Mouse (Mus musculus) CD4-positive helper T cell, adult 2 months (primary cell): ENCODE measurements at regions not wholly inside any gene's neighbourhood (a gene's known extent, or its start where the extent isn't known, plus 50 kb on each side); places are given as distances from the start of the nearest gene placed in this dataset.

Experiments used
- DNase-seq: peaks from one replicate; pipeline ENCODE4 v3.0.0-alpha.2; 2012; ENCODE audit warnings: low read depth, missing footprints, low spot score

GRCm38 (mm10) chr13:32541611-32542010, 203.1 kb upstream of the Gmds start:
- DNase-seq: no peak

- no peak for DNase-seq
Measured at GRCm38 (mm10) chr13:32536241-32536640, 197.7 kb upstream of the Gmds start.

DNA sequence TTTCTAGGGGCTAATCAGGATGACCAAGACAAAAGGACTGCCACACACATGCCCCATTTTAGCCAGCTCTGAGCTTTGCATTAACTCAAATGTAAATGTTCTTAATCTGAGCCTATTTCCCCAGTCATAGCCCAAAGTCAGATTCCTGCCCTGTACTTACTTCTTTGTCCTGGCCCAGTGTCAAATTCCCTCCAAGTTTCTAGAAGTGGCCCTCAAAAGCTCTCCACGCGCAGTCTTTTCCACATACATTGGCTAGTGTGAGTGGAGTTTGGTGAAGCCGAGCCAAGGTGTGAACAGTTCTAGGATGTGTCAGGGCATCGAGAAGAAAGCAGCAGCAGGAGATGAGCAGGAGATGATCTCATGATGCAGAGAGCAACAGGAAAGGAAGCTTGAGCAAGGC, 197.1 kb upstream of the Gmds start:
- no peak for DNase-seq

DNA sequence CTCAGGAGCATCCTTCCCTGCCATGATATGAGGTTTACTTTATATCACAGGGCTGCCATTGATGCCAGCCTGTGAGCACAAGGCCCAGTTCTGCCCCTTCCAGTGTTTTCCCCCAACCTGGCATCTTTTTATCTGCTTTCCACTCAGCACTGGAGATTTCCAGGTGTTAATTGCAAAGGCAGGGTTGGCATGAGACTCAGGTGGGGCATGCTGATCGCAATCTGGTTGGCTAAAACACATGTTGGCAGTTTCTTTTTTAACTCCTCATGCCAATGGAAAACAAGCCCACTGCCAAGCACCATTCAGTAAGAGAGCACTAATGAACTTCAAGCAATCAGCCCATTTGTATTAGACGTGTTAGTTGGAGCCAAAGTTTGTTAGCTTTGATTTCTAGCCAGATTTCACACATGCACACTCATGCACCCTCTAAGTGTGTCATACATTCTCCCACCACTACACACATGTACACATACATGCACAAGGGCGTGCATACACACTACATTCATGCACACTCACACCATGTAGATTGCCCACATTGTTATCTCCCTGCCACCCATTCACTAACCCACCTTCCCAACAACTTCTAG, 192.5 kb upstream of the Gmds start:
- no peak for DNase-seq

DNA sequence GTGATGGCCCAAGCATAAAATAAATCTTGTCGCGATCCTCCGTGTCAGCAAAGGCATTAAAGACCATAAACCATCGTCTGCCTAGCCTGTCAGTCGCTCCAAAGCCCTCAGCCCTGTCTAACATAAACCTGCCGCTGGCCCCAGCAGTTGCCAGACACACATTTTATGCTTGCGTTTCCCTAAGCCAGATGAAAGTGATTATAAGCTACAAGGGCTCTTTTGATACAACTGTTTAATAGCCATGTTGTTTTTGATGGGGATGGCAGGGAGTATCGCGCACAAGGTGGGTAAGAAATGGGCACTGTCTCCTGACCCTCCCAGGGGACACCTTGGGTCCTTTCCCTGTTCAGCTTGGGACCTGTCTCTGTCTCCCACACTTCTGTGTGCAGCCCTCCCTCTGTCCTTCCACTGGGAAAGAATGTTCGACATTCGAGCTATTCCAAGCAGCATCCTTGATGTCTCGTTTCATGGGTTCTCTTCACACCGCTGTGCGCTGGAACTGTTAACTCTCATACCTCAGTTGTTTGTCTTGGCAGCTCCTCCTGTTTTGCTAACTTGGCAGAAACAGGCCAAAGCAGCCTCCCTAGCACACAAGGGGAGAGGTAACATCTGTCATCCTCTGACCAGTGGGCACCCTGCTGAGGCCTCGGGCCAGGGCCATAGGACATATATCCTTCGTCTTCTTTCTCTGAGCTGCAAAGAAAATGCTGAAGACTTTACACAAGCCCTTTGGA, 180.2 kb upstream of the Gmds start:
- DNase-seq: no peak

- no peak for DNase-seq
Measured at GRCm38 (mm10) chr13:32517514-32517913, 179.0 kb upstream of the Gmds start.

DNA sequence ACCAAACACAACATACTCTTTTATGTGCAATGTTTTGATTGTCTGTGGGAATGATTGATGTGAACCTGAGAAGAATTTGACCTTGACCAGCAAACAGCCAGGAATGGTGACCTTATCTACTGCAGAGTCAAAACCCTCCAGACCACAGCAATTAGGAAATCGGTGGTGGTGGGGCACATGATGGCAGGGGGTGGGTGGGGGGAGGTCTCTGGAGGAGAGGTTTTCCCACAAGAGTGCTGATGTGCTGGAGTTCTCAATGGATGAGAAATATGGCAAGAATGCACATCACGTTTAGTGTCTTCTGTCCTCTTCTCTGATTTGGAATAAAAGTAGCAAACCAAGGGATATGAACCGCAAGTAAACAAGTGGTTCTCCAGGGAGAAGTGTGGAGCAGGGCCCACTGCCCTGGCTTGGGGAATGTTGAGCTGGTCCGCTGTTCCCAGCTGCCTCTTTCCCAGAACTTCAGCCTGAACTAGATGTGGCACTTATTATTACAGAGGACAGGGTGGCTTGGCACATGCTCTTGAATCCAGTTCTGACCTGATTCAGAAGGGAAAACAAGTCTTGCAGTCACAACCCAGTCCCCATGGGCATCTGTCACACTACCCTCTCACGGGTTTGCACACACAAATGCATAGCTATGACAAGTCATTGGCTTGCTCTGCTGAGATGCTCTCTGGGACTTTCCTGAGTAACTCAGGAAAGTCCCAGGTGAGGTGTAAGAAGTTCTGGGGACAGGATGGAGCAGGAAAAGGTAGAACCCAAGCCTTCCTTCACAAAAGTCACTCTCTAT, 170.9 kb upstream of the Gmds start:
- no peak for DNase-seq

- DNase-seq: no peak
Measured at GRCm38 (mm10) chr13:32508447-32508846, 169.9 kb upstream of the Gmds start.

GRCm38 (mm10) chr13:32507825-32508224, 169.3 kb upstream of the Gmds start:
- DNase-seq: no peak

GRCm38 (mm10) chr13:32498205-32498790, 159.8 kb upstream of the Gmds start:
- no peak for DNase-seq

- no peak for DNase-seq
Measured at GRCm38 (mm10) chr13:32496263-32496662, 157.7 kb upstream of the Gmds start.

GRCm38 (mm10) chr13:32495063-32495462, 156.5 kb upstream of the Gmds start:
- DNase-seq: no peak

- no peak for DNase-seq
Measured at GRCm38 (mm10) chr13:32493806-32494205, 155.3 kb upstream of the Gmds start.

- no peak for DNase-seq
Measured at GRCm38 (mm10) chr13:32493309-32493708, 154.8 kb upstream of the Gmds start.

DNA sequence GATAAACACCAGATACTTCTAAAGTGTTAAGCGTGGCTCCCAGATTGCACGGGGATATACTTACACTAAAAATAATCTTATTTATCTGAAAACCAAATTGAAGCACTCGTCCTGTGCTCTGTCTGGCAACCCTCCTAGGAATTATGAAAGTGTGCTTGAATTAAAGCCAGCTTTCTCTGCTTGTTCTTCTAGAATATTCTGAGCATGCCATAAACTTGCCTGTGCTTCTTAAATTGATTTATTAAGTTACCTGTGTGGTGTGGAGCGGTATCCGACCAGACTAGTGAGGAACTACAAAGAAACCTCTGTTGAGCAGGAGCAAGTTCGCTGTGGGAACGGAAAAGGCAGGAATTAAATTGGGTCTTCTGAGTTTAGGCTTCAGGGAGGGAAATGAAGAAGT, 154.0 kb upstream of the Gmds start:
- no peak for DNase-seq

DNA sequence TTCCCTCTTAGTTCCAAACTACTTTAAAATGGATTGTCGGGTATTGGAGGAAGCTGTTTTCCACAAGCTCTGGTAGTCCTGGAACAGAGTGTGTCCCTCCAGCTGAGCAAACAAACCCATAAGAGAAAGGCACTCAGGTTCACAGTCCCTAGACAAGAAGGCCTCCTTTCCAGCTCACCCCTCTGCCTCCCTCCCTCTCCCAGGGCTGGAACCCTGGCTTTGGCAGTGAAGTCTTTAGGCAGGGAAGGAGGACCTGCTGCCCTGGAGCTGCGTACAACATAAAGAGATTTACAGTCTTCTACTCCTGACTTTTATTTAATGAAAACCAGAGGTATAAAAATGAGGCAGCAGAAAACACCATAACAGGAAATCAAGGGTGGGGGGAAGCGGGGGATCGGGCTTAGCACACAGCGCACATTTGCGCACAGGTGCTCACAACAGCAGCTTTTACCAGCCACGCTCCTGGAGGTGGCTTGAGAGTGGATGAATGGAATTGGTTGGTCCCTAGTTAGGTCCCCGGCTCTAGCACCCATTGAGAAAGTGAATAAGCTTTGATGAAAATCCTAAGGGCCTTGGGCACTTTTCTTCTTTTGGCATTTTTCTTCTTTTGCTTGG, 143.0 kb upstream of the Gmds start:
- no peak for DNase-seq

DNA sequence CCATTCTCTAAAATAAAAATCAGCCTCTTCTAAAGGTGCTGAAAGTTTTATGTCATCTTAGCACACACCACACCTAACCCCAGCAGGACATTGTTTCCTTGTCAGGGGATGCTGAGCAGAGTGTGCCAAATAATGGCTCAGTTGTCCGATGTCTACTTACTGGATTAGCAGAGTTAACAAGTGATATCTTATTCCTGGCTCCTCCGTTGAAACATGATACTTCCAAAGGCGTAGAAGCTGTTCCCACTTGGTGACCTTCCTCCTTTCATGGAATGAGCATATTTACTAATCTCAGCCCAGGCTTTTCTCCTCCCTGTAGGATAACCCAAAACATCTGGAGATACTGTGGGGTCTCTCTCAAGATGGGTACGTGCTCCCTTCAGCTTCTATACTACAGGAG, 141.5 kb upstream of the Gmds start:
- no peak for DNase-seq

DNA sequence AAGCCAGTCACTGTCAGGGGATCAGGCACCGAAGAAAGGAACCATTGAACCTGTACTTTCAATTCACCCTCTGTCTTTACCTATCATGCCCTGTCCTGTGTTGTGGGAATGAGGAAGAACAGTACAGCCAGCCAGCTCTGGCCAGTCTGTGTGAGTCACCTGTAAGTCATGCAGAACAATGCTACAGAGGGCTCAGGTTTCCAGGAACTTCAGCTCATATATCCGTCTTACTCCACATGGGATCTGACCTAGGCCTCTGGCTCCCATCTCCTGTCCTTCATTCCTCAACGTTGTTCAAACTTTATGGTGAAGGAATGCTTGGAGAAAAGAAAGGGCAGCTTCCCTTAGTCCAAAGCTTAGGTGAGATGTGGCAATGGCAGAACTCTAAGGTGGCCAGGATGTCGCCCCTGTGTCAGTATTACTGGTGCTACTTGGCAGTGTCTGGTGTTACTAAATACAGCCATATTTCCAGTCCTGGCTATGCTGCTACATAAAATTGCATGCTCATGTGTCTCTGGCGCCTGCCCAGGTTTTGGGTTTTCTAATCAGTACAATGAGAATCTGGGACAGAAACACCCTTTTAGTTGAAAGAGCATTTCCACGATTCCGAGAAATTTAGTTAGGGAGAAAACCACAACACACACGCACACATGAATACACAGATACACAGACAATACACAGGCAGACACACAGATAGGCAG, 140.7 kb upstream of the Gmds start:
- no peak for DNase-seq

GRCm38 (mm10) chr13:32465787-32466186, 127.2 kb upstream of the Gmds start:
- no peak for DNase-seq

DNA sequence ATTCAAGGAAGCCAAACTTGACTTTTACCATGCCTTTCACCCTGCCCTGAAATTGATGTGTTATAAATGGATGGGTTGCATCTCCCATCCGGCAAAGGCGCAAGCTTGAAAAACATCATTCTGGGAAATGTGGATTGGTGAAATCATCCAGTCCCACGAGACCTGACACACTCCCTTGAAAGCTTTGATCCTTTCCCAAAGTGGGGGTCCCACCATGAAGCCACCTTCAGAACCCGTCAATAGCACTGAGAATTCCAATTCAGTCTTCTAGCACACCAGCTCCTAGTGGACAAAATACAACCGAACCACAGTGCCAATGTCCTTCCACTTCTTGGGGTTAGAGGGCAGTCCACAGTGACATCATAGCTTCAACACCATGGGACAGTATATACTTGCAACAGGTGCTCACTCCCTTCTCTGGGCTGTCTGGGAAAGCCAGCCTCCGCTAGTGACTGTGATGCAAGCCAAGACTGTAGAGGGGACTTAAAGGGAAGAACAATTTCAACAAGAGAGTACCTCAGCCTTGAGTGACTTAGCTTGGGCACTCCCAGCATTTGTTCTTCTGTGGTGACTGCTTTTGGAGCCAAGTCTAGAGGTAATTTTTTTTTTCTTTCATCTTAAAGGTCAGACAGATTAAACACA, 126.6 kb upstream of the Gmds start:
- DNase-seq: no peak
